Mouse (Mus musculus) adrenal gland, postnatal 10 days (tissue): ENCODE data around the gene Eya2. TPM values are rescaled to one million over a fixed set of nuclear protein-coding genes. Genes with fewer than 3 reads are reported as not detected.

Source experiments
- DNase-seq: peaks from one replicate; pipeline ENCODE4 v3.0.0; 2021; ENCODE audit warnings: mixed read lengths
- total RNA-seq, 2 experiments: library from RNA; stranded (reverse); gene quantifications; 2 replicates each; pipeline ENCODE4 v1.2.3; 2021

Eya2 gene
- total RNA-seq, 2 experiments from 2014 or later, result 3.5 to 4.7 TPM

- DNase-seq, result no peak
These were observed 121.9 kb downstream of the Eya2 start for GRCm38 (mm10) chr2:165716688-165717087.

- DNase-seq, result no peak
These were observed 122.6 kb downstream of the Eya2 start for GRCm38 (mm10) chr2:165717182-165718176.

- DNase-seq, result no peak
These were observed 124.5 kb downstream of the Eya2 start for GRCm38 (mm10) chr2:165719382-165719781.

GRCm38 (mm10) chr2:165721941-165722340 lies 127.1 kb downstream of the Eya2 start:
- no peak for DNase-seq

GRCm38 (mm10) chr2:165732552-165733238 lies 137.9 kb downstream of the Eya2 start:
- DNase-seq, result no peak

GRCm38 (mm10) chr2:165733701-165734100 lies 138.9 kb downstream of the Eya2 start:
- DNase-seq, result peak; percentile 39

GRCm38 (mm10) chr2:165736297-165736696 lies 141.5 kb downstream of the Eya2 start:
- DNase-seq, result no peak

- no peak for DNase-seq
These were observed 145.5 kb downstream of the Eya2 start for GRCm38 (mm10) chr2:165740381-165740780.

GRCm38 (mm10) chr2:165740982-165741381 lies 146.2 kb downstream of the Eya2 start:
- DNase-seq, result no peak

- DNase-seq, result no peak
These were observed 146.8 kb downstream of the Eya2 start for GRCm38 (mm10) chr2:165741526-165742050.

GRCm38 (mm10) chr2:165742210-165742786 lies 147.5 kb downstream of the Eya2 start:
- DNase-seq, result no peak

GRCm38 (mm10) chr2:165745306-165746098 lies 150.7 kb downstream of the Eya2 start:
- DNase-seq, result no peak

GRCm38 (mm10) chr2:165747975-165748374 lies 153.1 kb downstream of the Eya2 start:
- DNase-seq, result no peak

- no peak for DNase-seq
These were observed 153.6 kb downstream of the Eya2 start for GRCm38 (mm10) chr2:165748426-165748825.

- DNase-seq, result peak; percentile 46
These were observed 156.2 kb downstream of the Eya2 start for GRCm38 (mm10) chr2:165751068-165751467.

GRCm38 (mm10) chr2:165752704-165753103 lies 157.9 kb downstream of the Eya2 start:
- DNase-seq, result no peak

GRCm38 (mm10) chr2:165757799-165758198 lies 163.0 kb downstream of the Eya2 start:
- no peak for DNase-seq

- DNase-seq, result no peak
These were observed 163.7 kb downstream of the Eya2 start for GRCm38 (mm10) chr2:165758534-165758933.

GRCm38 (mm10) chr2:165759421-165759985 lies 164.7 kb downstream of the Eya2 start:
- no peak for DNase-seq

GRCm38 (mm10) chr2:165768805-165769358 lies 174.1 kb downstream of the Eya2 start:
- DNase-seq, result no peak

GRCm38 (mm10) chr2:165769375-165769948 lies 174.6 kb downstream of the Eya2 start:
- DNase-seq, result no peak
